In the genomic region with DNA sequence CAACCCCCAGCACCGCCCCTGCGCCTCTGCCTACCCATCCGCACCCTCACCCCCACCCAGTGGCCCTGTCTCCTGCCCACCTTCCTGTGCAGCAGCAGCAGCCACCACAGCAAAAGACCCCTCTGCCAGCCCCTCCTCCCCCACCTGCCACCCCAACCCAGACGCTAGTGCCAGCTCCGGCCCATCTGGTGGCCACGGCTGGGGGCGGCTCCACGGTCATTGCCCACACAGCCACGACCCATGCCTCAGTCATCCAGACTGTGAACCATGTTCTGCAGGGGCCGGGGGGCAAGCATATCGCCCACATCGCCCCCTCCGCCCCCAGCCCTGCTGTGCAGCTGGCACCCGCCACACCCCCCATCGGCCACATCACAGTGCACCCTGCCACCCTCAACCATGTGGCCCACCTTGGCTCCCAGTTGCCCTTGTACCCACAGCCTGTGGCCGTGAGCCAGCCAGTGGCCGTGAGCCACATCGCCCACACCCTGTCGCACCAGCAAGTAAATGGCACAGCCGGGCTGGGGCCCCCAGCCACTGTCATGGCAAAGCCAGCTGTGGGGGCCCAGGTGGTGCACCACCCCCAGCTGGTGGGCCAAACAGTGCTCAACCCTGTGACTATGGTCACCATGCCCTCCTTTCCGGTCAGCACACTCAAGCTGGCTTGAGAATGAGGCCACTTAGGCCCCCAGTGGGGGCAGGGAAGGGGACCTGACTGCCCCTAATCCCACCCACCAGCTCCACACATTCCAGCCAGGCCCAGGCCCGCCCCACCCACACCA, we compare ENCODE assay signal across 11 mouse cellular contexts. TPM values are rescaled to one million over a fixed set of nuclear protein-coding genes. Genes with fewer than 3 reads are reported as not detected.
A peak's percentile ranks its signal among the peaks of the same experiment; 100 is the strongest.
DNase-seq lines count a peak whose midpoint lies in the region; ATAC-seq lines count a peak whose summit lies in the region.
"Had no signal": no experiment of that assay in that cellular context is flagged by ENCODE, and none has a peak within 500 bp of the region (broad histone marks: within the 10 kb centered on the region; RNA-seq: fewer than 3 reads in every experiment).

No protein-coding gene starts in this region.

- no peak for ATAC-seq in hindbrain, embryonic 16.5 days
- no peak for ATAC-seq in midbrain, embryonic 14.5 days (ENCODE audit: low FRiP score, low TSS enrichment)
- ATAC-seq in midbrain, embryonic 13.5 days: no peak
- ATAC-seq in limb, embryonic 15.5 days (ENCODE audit: insufficient number of reproducible peaks, low FRiP score, low TSS enrichment, low read depth): no peak
- ATAC-seq: activated CD4-positive, CD25-positive, alpha-beta regulatory T cell, adult 4 months had no signal

- H3K36me3 ChIP-seq in hindbrain, embryonic 10.5 days: peaks cover 65% of the 10 kb centered on the region
- peaks cover 21% of the 10 kb centered on the region for H3K36me3 ChIP-seq in hindbrain, embryonic 16.5 days (ENCODE audit: control insufficient read depth, insufficient read depth, low read length)
- H3K36me3 ChIP-seq in midbrain, embryonic 14.5 days (ENCODE audit: control insufficient read depth, insufficient read depth, low read length): peaks cover 45% of the 10 kb centered on the region
- peaks cover 50% of the 10 kb centered on the region for H3K36me3 ChIP-seq in midbrain, embryonic 13.5 days
- peaks cover 53% of the 10 kb centered on the region for H3K36me3 ChIP-seq in limb, embryonic 15.5 days

- peak overlapping the region; percentile 45; the same call in 1 of the 2 replicates for H3K27ac ChIP-seq in hindbrain, embryonic 10.5 days
- H3K27ac ChIP-seq in hindbrain, embryonic 16.5 days (ENCODE audit: low read depth, low read length): no peak overlapping the region; the same call in 1 of the 2 replicates
- H3K27ac ChIP-seq in midbrain, embryonic 14.5 days (replicated peaks; ENCODE audit: low read depth, low read length): 0 out of 2 replicates have a peak overlapping the region, but pooled peaks have one; percentile 20
- no peak overlapping the region for H3K27ac ChIP-seq in midbrain, embryonic 13.5 days
- H3K27ac ChIP-seq in limb, embryonic 15.5 days: peak overlapping the region; percentile 27; the same call in 1 of the 2 replicates
- H3K27ac ChIP-seq: forebrain, embryonic 12.5 days; neural tube, embryonic 13.5 days had no signal

- 0 out of 2 replicates have a peak overlapping the region, but pooled peaks have one; percentile 11 for H3K4me3 ChIP-seq in hindbrain, embryonic 10.5 days
- H3K4me3 ChIP-seq in hindbrain, embryonic 16.5 days (ENCODE audit: low read length): no peak overlapping the region
- no peak overlapping the region for H3K4me3 ChIP-seq in midbrain, embryonic 14.5 days (replicated peaks; ENCODE audit: low read depth, low read length)
- H3K4me3 ChIP-seq in midbrain, embryonic 13.5 days (replicated peaks): no peak overlapping the region
- H3K4me3 ChIP-seq in limb, embryonic 15.5 days: no peak overlapping the region
- H3K4me3 ChIP-seq: forebrain, embryonic 12.5 days; neural tube, embryonic 13.5 days had no signal

- H3K9ac ChIP-seq in hindbrain, embryonic 16.5 days (ENCODE audit: low read depth, low read length): no peak overlapping the region
- H3K9ac ChIP-seq in midbrain, embryonic 14.5 days (replicated peaks; ENCODE audit: low read length): no peak overlapping the region
- H3K9ac ChIP-seq in midbrain, embryonic 13.5 days (replicated peaks): no peak overlapping the region
- H3K9ac ChIP-seq in limb, embryonic 15.5 days: no peak overlapping the region
- H3K9ac ChIP-seq: forebrain, embryonic 12.5 days; neural tube, embryonic 13.5 days had no signal

- H3K4me2 ChIP-seq in hindbrain, embryonic 16.5 days (ENCODE audit: low read length): no peak overlapping the region
- no peak overlapping the region for H3K4me2 ChIP-seq in midbrain, embryonic 14.5 days (ENCODE audit: low read length)
- H3K4me2 ChIP-seq in midbrain, embryonic 13.5 days (replicated peaks): no peak overlapping the region
- H3K4me2 ChIP-seq in limb, embryonic 15.5 days: no peak overlapping the region
- H3K4me2 ChIP-seq: forebrain, embryonic 12.5 days; neural tube, embryonic 13.5 days had no signal

- peaks cover 9% of the 10 kb centered on the region; the same call in 1 of the 2 replicates for H3K9me3 ChIP-seq in hindbrain, embryonic 10.5 days
- no peaks in the 10 kb centered on the region for H3K9me3 ChIP-seq in hindbrain, embryonic 16.5 days (ENCODE audit: control insufficient read depth, low read length)
- no peaks in the 10 kb centered on the region for H3K9me3 ChIP-seq in midbrain, embryonic 14.5 days (ENCODE audit: control insufficient read depth, low read length)
- H3K9me3 ChIP-seq in midbrain, embryonic 13.5 days: no peaks in the 10 kb centered on the region
- H3K9me3 ChIP-seq in limb, embryonic 15.5 days: no peaks in the 10 kb centered on the region
- H3K9me3 ChIP-seq: forebrain, embryonic 12.5 days; neural tube, embryonic 13.5 days had no signal

- no peaks in the 10 kb centered on the region for H3K27me3 ChIP-seq in hindbrain, embryonic 10.5 days (ENCODE audit: insufficient read depth, poor library complexity, severe bottlenecking)
- no peaks in the 10 kb centered on the region for H3K27me3 ChIP-seq in hindbrain, embryonic 16.5 days (replicated peaks; ENCODE audit: control insufficient read depth, insufficient read depth, low read length)
- H3K27me3 ChIP-seq in midbrain, embryonic 14.5 days (ENCODE audit: control insufficient read depth, insufficient read depth, low read length): no peaks in the 10 kb centered on the region
- no peaks in the 10 kb centered on the region for H3K27me3 ChIP-seq in midbrain, embryonic 13.5 days
- no peaks in the 10 kb centered on the region for H3K27me3 ChIP-seq in limb, embryonic 15.5 days
- H3K27me3 ChIP-seq: forebrain, embryonic 12.5 days; neural tube, embryonic 13.5 days had no signal

- WGBS in hindbrain, embryonic 10.5 days: 92% methylated on average over 22 of the region's 22 CpGs
- 83% methylated on average over 21 of the region's 22 CpGs for WGBS in hindbrain, embryonic 16.5 days
- WGBS in midbrain, embryonic 14.5 days: 91% methylated on average over 22 of the region's 22 CpGs
- WGBS in midbrain, embryonic 13.5 days: 93% methylated on average over 22 of the region's 22 CpGs
- 89% methylated on average over 22 of the region's 22 CpGs for WGBS in limb, embryonic 15.5 days

- H3K4me1 ChIP-seq in hindbrain, embryonic 10.5 days (replicated peaks): peaks cover 45% of the 10 kb centered on the region
- H3K4me1 ChIP-seq in hindbrain, embryonic 16.5 days (ENCODE audit: control insufficient read depth, insufficient read depth, low read depth, low read length): peaks cover 9% of the 10 kb centered on the region
- peaks cover 2% of the 10 kb centered on the region for H3K4me1 ChIP-seq in midbrain, embryonic 14.5 days (ENCODE audit: control insufficient read depth, insufficient read depth, low read length)
- H3K4me1 ChIP-seq in midbrain, embryonic 13.5 days (replicated peaks): peaks cover 13% of the 10 kb centered on the region
- peaks cover 24% of the 10 kb centered on the region for H3K4me1 ChIP-seq in limb, embryonic 15.5 days

- no peak for DNase-seq in hindbrain, embryonic 10.5 days (ENCODE audit: low spot score)
- DNase-seq in midbrain, embryonic 14.5 days: no peak
- DNase-seq in cerebellum, postnatal 25 days: peak; percentile 53 to 59
- DNase-seq in natural killer cell, adult 2 months (ENCODE audit: low spot score in 2 of 2): no peak
- DNase-seq in urinary bladder, postnatal 36 days (ENCODE audit: low spot score in 2 of 2): no peak

RNA-seq across cellular contexts. Expression of a gene that starts 12.1 kb away (rescaled TPM):
- 5.4 and 7.4 TPM in 2 replicates for polyA plus RNA-seq in hindbrain, embryonic 10.5 days (2016; fragmentation: Nextera tagmentation; extraction: Ambion mirVana)
- polyA plus RNA-seq in hindbrain, embryonic 16.5 days (2015; fragmentation: Nextera tagmentation; extraction: Ambion mirVana): 7.3 and 8.4 TPM in 2 replicates
- polyA plus RNA-seq in midbrain, embryonic 14.5 days (2014; fragmentation: Nextera tagmentation; extraction: Ambion mirVana): 9.8 and 10.3 TPM in 2 replicates
- polyA plus RNA-seq in midbrain, embryonic 13.5 days (2015; fragmentation: Nextera tagmentation; extraction: Ambion mirVana): 8.4 and 9.1 TPM in 2 replicates
- polyA plus RNA-seq in limb, embryonic 15.5 days (2015; fragmentation: Nextera tagmentation; extraction: Ambion mirVana): 5.1 and 5.4 TPM in 2 replicates

RNA-seq across cellular contexts. Expression of a gene that starts 54.0 kb away (rescaled TPM):
- 7.8 and 10.7 TPM in 2 replicates for polyA plus RNA-seq in hindbrain, embryonic 10.5 days (2016; fragmentation: Nextera tagmentation; extraction: Ambion mirVana)
- 25.1 and 27.2 TPM in 2 replicates for polyA plus RNA-seq in hindbrain, embryonic 16.5 days (2015; fragmentation: Nextera tagmentation; extraction: Ambion mirVana)
- polyA plus RNA-seq in midbrain, embryonic 14.5 days (2014; fragmentation: Nextera tagmentation; extraction: Ambion mirVana): 24.3 and 25.7 TPM in 2 replicates
- 18.8 and 20.8 TPM in 2 replicates for polyA plus RNA-seq in midbrain, embryonic 13.5 days (2015; fragmentation: Nextera tagmentation; extraction: Ambion mirVana)
- 5.8 and 6.6 TPM in 2 replicates for polyA plus RNA-seq in limb, embryonic 15.5 days (2015; fragmentation: Nextera tagmentation; extraction: Ambion mirVana)

RNA-seq across cellular contexts. Expression of a gene that starts 55.0 kb away (rescaled TPM):
- polyA plus RNA-seq in hindbrain, embryonic 10.5 days (2016; fragmentation: Nextera tagmentation; extraction: Ambion mirVana): 35.9 and 47.5 TPM in 2 replicates
- polyA plus RNA-seq in hindbrain, embryonic 16.5 days (2015; fragmentation: Nextera tagmentation; extraction: Ambion mirVana): 26.1 and 29.6 TPM in 2 replicates
- 25.6 and 31.0 TPM in 2 replicates for polyA plus RNA-seq in midbrain, embryonic 14.5 days (2014; fragmentation: Nextera tagmentation; extraction: Ambion mirVana)
- 28.1 and 32.1 TPM in 2 replicates for polyA plus RNA-seq in midbrain, embryonic 13.5 days (2015; fragmentation: Nextera tagmentation; extraction: Ambion mirVana)
- 45.4 and 46.6 TPM in 2 replicates for polyA plus RNA-seq in limb, embryonic 15.5 days (2015; fragmentation: Nextera tagmentation; extraction: Ambion mirVana)

Comparison
In these comparisons a context has a peak if more than half of its experiments do, and no peak if none do; other contexts are left out.
1. H3K27ac ChIP-seq: peak in hindbrain, embryonic 10.5 days (single experiment), midbrain, embryonic 14.5 days (single experiment) and limb, embryonic 15.5 days (single experiment); none in hindbrain, embryonic 16.5 days (single experiment) and midbrain, embryonic 13.5 days (single experiment).
2. DNase-seq: peak in cerebellum, postnatal 25 days (2 of 2); none in hindbrain, embryonic 10.5 days (single experiment), midbrain, embryonic 14.5 days (single experiment), natural killer cell, adult 2 months (0 of 2) and urinary bladder, postnatal 36 days (0 of 2).